Mouse (Mus musculus) T-cell, adult 2 months (primary cell): Measurements from ENCODE around the gene Pde6g.
"Not testable (repeated sequence)": the region's sequence is repeated elsewhere in the genome, so short reads cannot be mapped to it uniquely, and the experiment has no call there.

Experiments used
- DNase-seq: peaks from one replicate; pipeline ENCODE4 v3.0.0; 2022; ENCODE audit warnings: low spot score

Pde6g gene

GRCm38 (mm10) chr11:120422651-120423568 lies 30.4 kb downstream of the Pde6g start:
- DNase-seq = no peak

- no peak for DNase-seq
Measured at GRCm38 (mm10) chr11:120418592-120418991, 34.7 kb downstream of the Pde6g start.

GRCm38 (mm10) chr11:120417852-120418251 lies 35.4 kb downstream of the Pde6g start:
- DNase-seq = no peak

GRCm38 (mm10) chr11:120413621-120414020 lies 39.7 kb downstream of the Pde6g start:
- not testable (repeated sequence) for DNase-seq

GRCm38 (mm10) chr11:120406445-120406844 lies 46.9 kb downstream of the Pde6g start:
- DNase-seq = no peak

GRCm38 (mm10) chr11:120405867-120406266 lies 47.4 kb downstream of the Pde6g start:
- DNase-seq = no peak

GRCm38 (mm10) chr11:120404814-120405213 lies 48.5 kb downstream of the Pde6g start:
- no peak for DNase-seq

- DNase-seq = no peak
Measured at GRCm38 (mm10) chr11:120399319-120399718, 54.0 kb downstream of the Pde6g start.
